Comparison of ENCODE assay signal across 34 mouse cellular contexts in the genomic region with DNA sequence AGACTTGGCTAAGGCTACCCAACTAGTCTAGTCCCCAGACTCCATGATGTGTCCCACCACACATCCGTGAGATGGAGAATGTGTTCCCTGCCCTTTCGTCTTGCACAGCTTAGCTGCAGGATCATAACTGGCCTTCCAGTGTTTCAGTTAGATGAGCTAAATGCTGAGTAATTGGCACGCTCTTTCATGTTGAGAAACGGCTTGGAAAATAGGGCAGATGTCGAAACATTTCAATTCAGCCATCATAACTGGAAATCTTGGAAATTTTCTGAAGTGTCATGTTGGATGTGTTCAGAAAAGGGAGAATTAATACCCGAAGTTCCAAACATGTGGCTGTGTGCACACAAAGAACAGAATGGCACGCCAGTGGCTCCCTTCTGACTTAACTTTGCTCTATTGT. TPM values are rescaled to one million over a fixed set of nuclear protein-coding genes. Genes with fewer than 3 reads are reported as not detected.
DNase-seq lines count a peak whose midpoint lies in the region; ATAC-seq lines count a peak whose summit lies in the region.
"Had no signal": no experiment of that assay in that cellular context is flagged by ENCODE, and none has a peak within 500 bp of the region (broad histone marks: within the 10 kb centered on the region; RNA-seq: fewer than 3 reads in every experiment).

No protein-coding gene starts in this region.

- no peak overlapping the region for H3K4me2 ChIP-seq in hindbrain, embryonic 11.5 days (replicated peaks; ENCODE audit: low read depth, low read length)
- H3K4me2 ChIP-seq: hindbrain, embryonic 15.5 days; limb, embryonic 12.5 days; lung, embryonic 15.5 days; midbrain, embryonic 13.5 days had no signal

- H3K4me1 ChIP-seq in hindbrain, embryonic 11.5 days (replicated peaks; ENCODE audit: control insufficient read depth, insufficient read depth, low read length): 0 out of 2 replicates have a peak, but pooled peaks cover 2% of the 10 kb centered on the region

- H3K36me3 ChIP-seq in hindbrain, embryonic 11.5 days (ENCODE audit: control insufficient read depth, insufficient read depth, low read length): no peaks in the 10 kb centered on the region
- H3K36me3 ChIP-seq: forebrain, embryonic 10.5 days; hindbrain, embryonic 15.5 days; lung, embryonic 15.5 days; midbrain, embryonic 13.5 days had no signal

- 0 out of 2 replicates have a peak, but pooled peaks cover 4% of the 10 kb centered on the region for H3K27me3 ChIP-seq in hindbrain, embryonic 11.5 days (ENCODE audit: control insufficient read depth, insufficient read depth, low read length)
- H3K27me3 ChIP-seq: hindbrain, embryonic 15.5 days; limb, embryonic 12.5 days had no signal

- 90% methylated on average over 7 of the region's 7 CpGs for WGBS in hindbrain, embryonic 11.5 days

- no peak for ATAC-seq in hindbrain, embryonic 11.5 days (ENCODE audit: low FRiP score)
- ATAC-seq: forebrain, embryonic 16.5 days; midbrain, embryonic 13.5 days had no signal

- peak; percentile 59 to 67 for DNase-seq in heart, adult 18-20 months
- DNase-seq in heart, postnatal 14 days: no peak
- peak; percentile 46 for DNase-seq in lung, postnatal 25 days (ENCODE audit: low spot score)
- no peak for DNase-seq in lung, postnatal 4 days
- DNase-seq in fat pad, adult 2 months (ENCODE audit: extremely low read depth, low read depth, low spot score): peak; percentile 57
- no peak for DNase-seq in left cerebral cortex, adult 8-10 months (ENCODE audit: low spot score in 2 of 2)
- no peak for DNase-seq in hindbrain, embryonic 11.5 days (ENCODE audit: low spot score)
- DNase-seq: cerebellum, adult 9-10 months; heart, postnatal 36 days; kidney, adult 2 months; layer of hippocampus, postnatal 36 days; thymus, adult 2 months; thymus, postnatal 4 days had no signal

- H3K27ac ChIP-seq in hindbrain, embryonic 11.5 days (ENCODE audit: low read depth, low read length): no peak overlapping the region
- H3K27ac ChIP-seq: forebrain, embryonic 10.5 days; hindbrain, embryonic 15.5 days; kidney, postnatal 0 days; limb, embryonic 12.5 days; liver, embryonic 14.5 days; lung, embryonic 15.5 days; midbrain, embryonic 13.5 days; stomach, postnatal 0 days had no signal

- H3K9ac ChIP-seq in hindbrain, embryonic 11.5 days (ENCODE audit: low read depth, low read length): no peak overlapping the region
- H3K9ac ChIP-seq: hindbrain, embryonic 15.5 days; limb, embryonic 12.5 days; liver, embryonic 14.5 days; lung, embryonic 15.5 days; midbrain, embryonic 13.5 days had no signal

- no peak overlapping the region for H3K4me3 ChIP-seq in hindbrain, embryonic 11.5 days (ENCODE audit: low read depth, low read length)
- H3K4me3 ChIP-seq: forebrain, embryonic 10.5 days; hindbrain, embryonic 15.5 days; limb, embryonic 12.5 days; lung, embryonic 15.5 days; megakaryocyte, embryonic 14.5 days; midbrain, embryonic 13.5 days had no signal

- H3K9me3 ChIP-seq in hindbrain, embryonic 11.5 days (ENCODE audit: control insufficient read depth, low read length): no peaks in the 10 kb centered on the region
- H3K9me3 ChIP-seq: forebrain, embryonic 10.5 days; hindbrain, embryonic 15.5 days; limb, embryonic 12.5 days; lung, embryonic 15.5 days; megakaryocyte, embryonic 14.5 days; midbrain, embryonic 13.5 days had no signal

- intact Hi-C loops in heart, postnatal 14 days (cut with DNase I): no loop called here

RNA-seq across cellular contexts. Expression of a gene that starts 4.7 kb away (rescaled TPM):
- 1 to 10 TPM; 4.8 to 5.3 TPM for total RNA-seq in heart, adult 18-20 months (2021)
- 1 to 10 TPM; 4.2 to 6.0 TPM for total RNA-seq in heart, postnatal 14 days (2021)
- 10 to 100 TPM; 23.9 to 26.1 (median 25.0) TPM for total RNA-seq in left cerebral cortex, adult 8-10 months (2022)
- 44.1 and 45.6 TPM in 2 replicates for polyA plus RNA-seq in hindbrain, embryonic 11.5 days (2014; fragmentation: Nextera tagmentation; extraction: Ambion mirVana)
- total RNA-seq: MEL had no signal

RNA-seq across cellular contexts. Expression of a gene that starts 20.1 kb away (rescaled TPM):
- not detected for total RNA-seq in heart, adult 18-20 months (2021)
- not detected for total RNA-seq in heart, postnatal 14 days (2021)
- total RNA-seq in left cerebral cortex, adult 8-10 months (2022): not detected
- polyA plus RNA-seq in hindbrain, embryonic 11.5 days (2014; fragmentation: Nextera tagmentation; extraction: Ambion mirVana): not detected in 2 replicates
- total RNA-seq: granulocyte monocyte progenitor cell, adult 5-6 weeks; heart, postnatal 36 days; layer of hippocampus, postnatal 36 days; left cerebral cortex, postnatal 14 days; MEL; monocyte, adult 5-6 weeks; neutrophil, adult 5-6 weeks had no signal
- polyA plus RNA-seq: brain, embryonic 14.5 days; C2C12; embryonic facial prominence, embryonic 14.5 days; forebrain, embryonic 10.5 days; forebrain, embryonic 16.5 days; heart, embryonic 14.5 days; hindbrain, embryonic 15.5 days; intestine, embryonic 14.5 days; kidney, adult 2 months; kidney, postnatal 0 days; large intestine, adult 2 months; limb, embryonic 12.5 days; liver, embryonic 14.5 days; lung, embryonic 15.5 days; midbrain, embryonic 13.5 days; stomach, postnatal 0 days; thymus, adult 2 months had no signal

Comparison
In these comparisons a context has a peak if more than half of its experiments do, and no peak if none do; other contexts are left out.
1. DNase-seq: peak in heart, adult 18-20 months (2 of 2), lung, postnatal 25 days (single experiment) and fat pad, adult 2 months (single experiment); none in heart, postnatal 14 days (0 of 2), lung, postnatal 4 days (0 of 2), left cerebral cortex, adult 8-10 months (0 of 2) and hindbrain, embryonic 11.5 days (single experiment).